Mouse (Mus musculus): ENCODE data around the gene Mtx1.

GRCm38 (mm10) chr3:89270051-89270755 is 43.3 kb upstream of the Mtx1 start, which contains the start of gene Slc50a1:
- peak; percentile 57 for TF ChIP-seq CTCF (IDR thresholded peaks at IDR 0.05; ENCODE audit: low read depth)
- TF ChIP-seq EP300 (IDR thresholded peaks at IDR 0.05; ENCODE audit: low read depth): no peak; the same call in 1 of the 2 replicates
